Mouse (Mus musculus) midbrain, embryonic 15.5 days (tissue): ENCODE data around the gene Kazn. TPM values are rescaled to one million over a fixed set of nuclear protein-coding genes. Genes with fewer than 3 reads are reported as not detected.

ENCODE experiments used
- ATAC-seq: fragments of 200-750 bp; cut with Nextera tagmentation; replicated peaks from 2 replicates; pipeline ENCODE4 v1.8.0; 2017; ENCODE audit warnings: moderate TSS enrichment
- H3K27ac ChIP-seq: fragments of 300-500 bp; sonication (generic); 2 replicates; pipeline ENCODE4 v1.5.1; 2015; ENCODE audit warnings: mild to moderate bottlenecking, inconsistent platforms
- H3K27me3 ChIP-seq: fragments of 300-500 bp; sonication (generic); replicated peaks from 2 replicates; pipeline ENCODE4 v1.6.1; 2015; ENCODE audit warnings: inconsistent platforms
- H3K36me3 ChIP-seq: fragments of 300-500 bp; sonication (generic); replicated peaks from 2 replicates; pipeline ENCODE4 v1.6.1; 2015; ENCODE audit warnings: inconsistent platforms
- H3K4me1 ChIP-seq: fragments of 300-500 bp; sonication (generic); 2 replicates; pipeline ENCODE4 v1.6.1; 2015; ENCODE audit warnings: inconsistent platforms
- H3K4me2 ChIP-seq: fragments of 300-500 bp; sonication (generic); 2 replicates; pipeline ENCODE4 v1.6.1; 2015; ENCODE audit warnings: inconsistent platforms, mild to moderate bottlenecking, moderate library complexity
- H3K4me3 ChIP-seq: fragments of 300-500 bp; sonication (generic); 2 replicates; pipeline ENCODE4 v1.5.1; 2015; ENCODE audit warnings: mild to moderate bottlenecking, inconsistent platforms
- H3K9ac ChIP-seq: fragments of 300-500 bp; sonication (generic); 2 replicates; pipeline ENCODE4 v1.6.1; 2015; ENCODE audit warnings: mild to moderate bottlenecking, inconsistent platforms
- H3K9me3 ChIP-seq: fragments of 300-500 bp; sonication (generic); 2 replicates; pipeline ENCODE4 v1.6.1; 2016; ENCODE audit warnings: inconsistent platforms
- WGBS: fragments of 180-500 bp; shearing (Covaris S2); methylation state at CpG from one replicate; pipeline ENCODE4 v1.1.7; 2015; ENCODE audit warnings: mixed read lengths; 5-methylcytosine and 5-hydroxymethylcytosine counted together
- polyA plus RNA-seq: library from polyadenylated mRNA; unstranded; fragments of >200 nt; fragmentation: Nextera tagmentation; extraction: Ambion mirVana; gene quantifications from 2 replicates; pipeline ENCODE4 v1.2.1, GENCODE M21; 2015

The Kazn gene
- polyA plus RNA-seq, 1 experiment from 2014 or later: 33.6 TPM

- Histone ChIP-seq H3K27me3 (no peaks in the 10 kb centered on the region), H3K27ac (no peak overlapping the region), H3K4me3 (no peak overlapping the region), H3K9me3 (no peaks in the 10 kb centered on the region), H3K9ac (no peak overlapping the region), H3K36me3 (no peaks in the 10 kb centered on the region), H3K4me2 (no peak overlapping the region), H3K4me1 (peaks cover 8% of the 10 kb centered on the region; the same call in 1 of the 2 replicates)
- WGBS: 88% methylated on average over 8 of the region's 8 CpGs
- no peak for ATAC-seq
Measured at GRCm38 (mm10) chr4:142063057-142063534, 176.1 kb downstream of the Kazn start.

- Histone ChIP-seq H3K9ac (no peak overlapping the region), H3K4me2 (no peak overlapping the region), H3K4me1 (peaks cover 12% of the 10 kb centered on the region; the same call in 1 of the 2 replicates), H3K36me3 (no peaks in the 10 kb centered on the region), H3K9me3 (no peaks in the 10 kb centered on the region), H3K27ac (no peak overlapping the region), H3K4me3 (no peak overlapping the region), H3K27me3 (no peaks in the 10 kb centered on the region)
- 83% methylated on average over 23 of the region's 23 CpGs for WGBS
- ATAC-seq: no peak
Measured at GRCm38 (mm10) chr4:142061485-142062240, 177.5 kb downstream of the Kazn start.

DNA sequence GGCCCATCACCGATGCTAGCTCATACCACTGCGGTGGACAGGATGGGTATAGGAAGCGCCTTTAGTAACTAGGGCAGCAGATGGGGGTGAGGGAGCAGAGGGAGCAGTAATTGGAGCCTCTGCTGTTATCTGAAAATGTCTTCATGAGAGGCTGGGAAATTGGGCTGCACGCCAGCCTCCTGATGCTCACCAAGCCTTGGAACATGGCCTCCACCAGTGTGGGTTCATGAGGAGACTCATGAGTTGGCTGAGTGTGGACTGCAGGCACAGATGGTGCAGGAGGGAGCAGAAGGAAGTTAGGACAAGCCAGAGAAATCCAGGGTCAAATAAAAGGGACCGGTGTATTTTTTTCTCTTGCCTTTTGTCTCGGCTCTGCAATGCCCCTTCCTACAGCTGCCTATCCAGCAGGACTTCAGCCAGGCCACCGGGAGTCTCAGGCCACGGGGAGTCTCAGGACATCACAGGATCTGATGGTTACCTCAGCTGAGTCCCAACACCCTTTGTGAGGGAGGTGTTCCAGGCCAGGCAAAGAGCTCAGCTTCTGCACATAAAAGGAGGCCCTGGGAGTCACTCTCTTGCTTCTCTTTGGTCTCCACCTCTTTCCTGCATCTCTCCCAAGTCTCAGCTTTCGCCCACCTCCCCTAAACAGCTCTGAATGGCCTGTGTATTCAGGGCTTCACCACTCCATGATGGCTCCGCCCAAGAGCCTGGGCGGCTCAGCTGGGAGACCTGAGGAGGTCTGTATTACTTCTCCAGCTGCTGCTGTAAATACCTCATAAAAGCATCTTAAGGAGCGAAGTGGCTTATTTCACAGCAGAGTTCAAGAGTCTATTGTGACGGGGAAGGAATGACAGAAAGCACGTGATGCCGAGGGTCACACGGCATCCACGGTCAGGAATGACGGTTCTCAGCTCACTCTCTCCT lies 178.5 kb downstream of the Kazn start:
- no peaks in the 10 kb centered on the region for H3K27me3 ChIP-seq
- WGBS: 62% methylated on average over 18 of the region's 18 CpGs
- no peaks in the 10 kb centered on the region for H3K36me3 ChIP-seq
- no peak overlapping the region for H3K4me3 ChIP-seq
- 0 out of 2 replicates have a peak overlapping the region, but pooled peaks have one; percentile 3 for H3K27ac ChIP-seq
- no peak for ATAC-seq
- 0 out of 2 replicates have a peak, but pooled peaks cover 6% of the 10 kb centered on the region for H3K4me1 ChIP-seq
- H3K9me3 ChIP-seq: no peaks in the 10 kb centered on the region
- H3K9ac ChIP-seq: no peak overlapping the region
- no peak overlapping the region for H3K4me2 ChIP-seq

DNA sequence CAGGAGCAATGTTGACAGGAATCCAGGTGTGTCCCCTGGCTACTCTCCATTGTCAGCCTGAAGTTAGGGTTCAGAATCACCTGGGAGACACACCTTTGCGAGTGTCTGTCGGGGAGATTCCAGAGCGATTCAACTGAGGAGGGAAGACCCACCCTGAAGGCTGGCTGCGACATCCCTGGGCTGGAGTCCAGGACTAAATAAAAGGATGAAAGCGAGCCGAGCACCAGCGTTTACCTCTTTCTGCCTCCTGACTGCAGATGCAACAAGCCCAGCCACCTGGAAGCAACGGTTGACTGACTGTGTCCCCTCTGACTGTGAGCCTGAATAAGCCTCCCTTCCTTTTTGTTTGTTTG lies 179.4 kb downstream of the Kazn start:
- Histone ChIP-seq H3K4me2 (no peak overlapping the region), H3K4me1 (0 out of 2 replicates have a peak, but pooled peaks cover 6% of the 10 kb centered on the region)

DNA sequence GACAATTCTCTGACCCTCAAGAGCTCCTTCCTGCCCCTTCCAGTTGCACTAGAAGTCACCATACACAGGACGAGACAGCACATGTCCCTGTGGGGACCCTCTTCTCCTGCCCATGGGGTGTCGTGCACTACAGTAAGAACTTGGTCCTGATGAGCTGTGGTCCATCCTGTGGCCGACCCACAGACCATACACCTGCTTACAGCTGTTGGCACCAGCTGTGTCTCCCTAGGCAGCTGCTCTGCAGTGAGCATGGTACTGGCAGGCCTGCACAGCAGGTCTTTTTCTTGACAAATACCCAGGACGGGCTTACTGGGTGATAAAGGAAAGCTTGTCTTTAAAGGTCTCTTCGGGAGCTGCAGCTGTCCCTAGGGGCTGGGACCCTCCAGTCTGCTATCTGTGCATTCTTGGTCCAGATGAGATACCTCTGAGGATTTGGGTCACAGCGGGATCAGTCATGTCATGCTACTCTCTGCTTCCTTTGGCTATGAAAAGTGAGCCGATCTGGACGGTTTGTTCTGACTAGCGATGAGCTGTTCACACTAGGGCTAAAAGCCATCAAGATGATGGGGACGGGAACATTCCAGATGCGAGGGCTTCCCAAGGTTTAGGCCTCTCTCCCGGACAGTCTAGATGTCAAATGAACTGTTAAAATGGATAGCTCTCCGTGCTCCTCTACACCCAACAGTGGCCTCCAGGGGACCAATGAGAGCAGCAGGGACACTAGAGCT lies 179.9 kb downstream of the Kazn start:
- Histone ChIP-seq H3K27me3 (no peaks in the 10 kb centered on the region), H3K36me3 (no peaks in the 10 kb centered on the region), H3K4me1 (0 out of 2 replicates have a peak, but pooled peaks cover 6% of the 10 kb centered on the region), H3K4me2 (no peak overlapping the region), H3K4me3 (no peak overlapping the region), H3K9me3 (no peaks in the 10 kb centered on the region), H3K9ac (no peak overlapping the region), H3K27ac (no peak overlapping the region)
- 76% methylated on average over 13 of the region's 13 CpGs for WGBS
- no peak for ATAC-seq

More for the DNA sequence above, 179.4 kb downstream of the Kazn start:
- H3K27me3 ChIP-seq: no peaks in the 10 kb centered on the region
- 77% methylated on average over 8 of the region's 8 CpGs for WGBS
- no peak overlapping the region for H3K9ac ChIP-seq
- H3K9me3 ChIP-seq: no peaks in the 10 kb centered on the region
- H3K4me3 ChIP-seq: no peak overlapping the region
- no peak overlapping the region for H3K27ac ChIP-seq
- H3K36me3 ChIP-seq: no peaks in the 10 kb centered on the region
- ATAC-seq: no peak

GRCm38 (mm10) chr4:142057529-142058216 lies 181.5 kb downstream of the Kazn start:
- no peaks in the 10 kb centered on the region for H3K27me3 ChIP-seq
- H3K9me3 ChIP-seq: no peaks in the 10 kb centered on the region
- WGBS: 77% methylated on average over 22 of the region's 22 CpGs
- no peaks in the 10 kb centered on the region for H3K36me3 ChIP-seq
- no peak overlapping the region for H3K9ac ChIP-seq
- no peak overlapping the region for H3K27ac ChIP-seq
- H3K4me1 ChIP-seq: 0 out of 2 replicates have a peak, but pooled peaks cover 6% of the 10 kb centered on the region
- no peak overlapping the region for H3K4me3 ChIP-seq
- peak; percentile 58; the same call in 1 of the 2 replicates for ATAC-seq
- H3K4me2 ChIP-seq: no peak overlapping the region

DNA sequence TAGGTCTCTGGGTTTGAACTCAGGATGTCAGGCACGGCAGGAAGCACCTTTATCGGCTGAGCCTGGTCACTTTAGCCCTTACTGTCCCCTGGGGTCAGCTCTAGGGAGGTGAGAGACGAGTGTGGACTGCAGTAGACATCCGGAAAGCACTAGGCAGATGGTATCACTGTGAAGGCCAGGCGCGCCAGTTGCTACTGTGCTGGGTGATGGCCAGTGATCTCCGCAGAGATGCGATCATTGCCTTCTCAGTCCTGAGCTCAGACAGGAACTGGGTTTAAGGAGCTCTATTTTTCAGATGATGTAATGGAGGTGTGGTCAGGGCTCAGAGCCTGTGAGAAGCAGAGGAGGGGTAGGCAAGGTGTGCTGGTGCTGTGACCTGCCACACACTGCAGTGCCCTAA lies 183.6 kb downstream of the Kazn start:
- H3K4me2 ChIP-seq: no peak overlapping the region
- H3K4me3 ChIP-seq: no peak overlapping the region
- ATAC-seq: no peak
- WGBS: 86% methylated on average over 8 of the region's 8 CpGs
- no peak overlapping the region for H3K9ac ChIP-seq
- no peak overlapping the region for H3K27ac ChIP-seq
- no peaks in the 10 kb centered on the region for H3K36me3 ChIP-seq
- no peaks in the 10 kb centered on the region for H3K9me3 ChIP-seq
- 0 out of 2 replicates have a peak, but pooled peaks cover 3% of the 10 kb centered on the region for H3K4me1 ChIP-seq
- H3K27me3 ChIP-seq: no peaks in the 10 kb centered on the region

DNA sequence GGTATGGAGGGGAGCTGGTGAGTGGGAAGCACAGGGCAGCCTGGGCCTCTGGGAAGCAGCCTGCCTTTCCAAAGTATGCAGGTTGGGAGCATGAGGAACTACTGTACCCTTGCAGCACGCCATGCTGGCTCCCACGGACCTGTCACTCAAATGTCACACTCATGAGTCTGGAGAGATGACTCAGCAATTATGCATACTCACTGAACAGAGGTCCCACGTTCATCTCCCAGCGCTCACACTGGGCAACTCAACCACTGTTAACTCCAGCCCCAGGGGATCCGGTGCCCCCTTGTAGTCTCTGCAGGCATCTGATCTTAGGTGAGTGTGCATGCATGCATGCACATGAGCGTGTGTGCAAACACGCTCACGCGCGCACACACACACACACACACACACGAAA lies 184.6 kb downstream of the Kazn start:
- H3K27me3 ChIP-seq: no peaks in the 10 kb centered on the region
- no peak overlapping the region for H3K4me2 ChIP-seq
- 0 out of 2 replicates have a peak, but pooled peaks cover 3% of the 10 kb centered on the region for H3K4me1 ChIP-seq
- H3K27ac ChIP-seq: no peak overlapping the region
- WGBS: 83% methylated on average over 11 of the region's 11 CpGs
- no peak overlapping the region for H3K4me3 ChIP-seq
- H3K9ac ChIP-seq: no peak overlapping the region
- ATAC-seq: no peak
- no peaks in the 10 kb centered on the region for H3K36me3 ChIP-seq
- H3K9me3 ChIP-seq: no peaks in the 10 kb centered on the region

DNA sequence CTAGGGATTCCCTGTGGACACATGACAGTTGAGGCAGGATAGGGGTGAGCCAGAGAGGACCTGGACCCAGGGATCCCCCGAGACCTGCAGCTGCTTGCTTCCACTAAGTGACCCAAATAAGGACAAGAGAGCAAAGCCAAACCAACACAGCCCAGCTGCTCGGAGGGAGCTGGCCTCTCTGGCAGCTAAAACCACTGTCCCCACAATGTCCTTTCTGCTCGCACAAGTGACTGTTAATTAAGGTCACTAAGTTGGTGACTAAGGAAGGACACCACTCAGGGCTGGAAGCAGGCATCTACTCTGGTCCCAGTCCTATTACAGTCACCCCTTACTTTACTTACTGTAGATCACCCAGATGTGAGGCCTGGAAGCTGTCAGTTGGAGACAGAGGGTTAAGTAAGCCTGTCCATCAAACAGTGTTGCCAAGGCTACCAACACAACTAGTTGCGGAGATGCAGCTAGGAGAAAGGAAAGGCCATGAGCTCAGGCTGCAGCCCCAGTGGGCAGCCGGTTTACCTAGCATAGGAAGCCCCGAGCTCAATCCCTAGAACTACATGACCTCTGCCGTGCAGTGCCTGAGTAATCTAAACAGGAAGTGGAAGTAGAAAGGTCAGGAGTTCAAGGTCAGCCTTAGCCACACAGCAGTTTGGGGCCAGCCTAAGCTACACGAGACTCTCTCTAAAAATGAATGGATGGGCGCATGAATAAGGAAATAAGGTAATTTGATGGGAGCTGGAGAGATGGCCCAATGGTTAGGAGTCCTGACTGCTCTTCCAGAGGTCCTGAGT lies 185.3 kb downstream of the Kazn start:
- Histone ChIP-seq H3K27ac (no peak overlapping the region), H3K4me1 (0 out of 2 replicates have a peak, but pooled peaks cover 3% of the 10 kb centered on the region), H3K4me3 (no peak overlapping the region), H3K9me3 (no peaks in the 10 kb centered on the region), H3K4me2 (no peak overlapping the region), H3K27me3 (no peaks in the 10 kb centered on the region), H3K9ac (no peak overlapping the region), H3K36me3 (no peaks in the 10 kb centered on the region)
- no peak for ATAC-seq
- WGBS: 50% methylated on average over 9 of the region's 9 CpGs

- H3K4me1 ChIP-seq: 0 out of 2 replicates have a peak, but pooled peaks cover 3% of the 10 kb centered on the region
- no peak overlapping the region for H3K9ac ChIP-seq
- ATAC-seq: no peak
- H3K4me2 ChIP-seq: no peak overlapping the region
- H3K4me3 ChIP-seq: no peak overlapping the region
- H3K9me3 ChIP-seq: no peaks in the 10 kb centered on the region
- WGBS: 83% methylated on average over 4 of the region's 4 CpGs
- no peaks in the 10 kb centered on the region for H3K36me3 ChIP-seq
- H3K27ac ChIP-seq: no peak overlapping the region
- H3K27me3 ChIP-seq: no peaks in the 10 kb centered on the region
Measured at GRCm38 (mm10) chr4:142053261-142053660, 185.9 kb downstream of the Kazn start.
